Mouse (Mus musculus): ENCODE data around the gene Syngr3. TPM values are rescaled to one million over a fixed set of nuclear protein-coding genes. Genes with fewer than 3 reads are reported as not detected.
A peak's percentile ranks its signal among the peaks of the same experiment; 100 is the strongest.

The Syngr3 gene
- polyA plus RNA-seq, 1 experiment from 2014 or later = 5.0 TPM

DNA sequence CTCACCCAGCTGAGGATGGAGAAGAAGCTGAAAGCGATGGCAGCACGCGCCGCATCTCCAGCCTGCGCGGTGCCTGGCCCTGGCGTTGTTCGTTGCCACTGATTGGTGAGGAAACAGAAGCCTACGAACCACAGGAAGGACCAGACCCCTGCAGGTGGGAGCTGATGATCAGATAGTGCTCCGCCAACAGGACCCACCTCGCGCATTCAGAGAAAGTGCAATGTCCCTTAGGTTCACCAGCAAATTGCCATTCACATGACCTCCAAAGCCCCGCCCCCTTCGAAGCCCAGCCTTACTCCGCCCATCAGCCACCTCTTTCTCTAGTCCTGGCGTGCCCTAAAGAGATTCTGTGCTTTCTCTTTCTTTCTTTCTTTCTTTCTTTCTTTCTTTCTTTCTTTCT is 3.2 kb downstream of the Syngr3 start:
- peaks cover 8% of the 10 kb centered on the region for H3K4me1 ChIP-seq (replicated peaks; ENCODE audit: control insufficient read depth, insufficient read depth)
- H3K27me3 ChIP-seq (ENCODE audit: control insufficient read depth, insufficient read depth, low read length) = peaks cover 6% of the 10 kb centered on the region
- H3K27ac ChIP-seq (replicated peaks) = no peak overlapping the region
- peak; percentile 64 for DNase-seq (ENCODE audit: low spot score)
- no peak overlapping the region for H3K4me2 ChIP-seq (replicated peaks; ENCODE audit: low read depth)
- no peaks in the 10 kb centered on the region for H3K9me3 ChIP-seq (ENCODE audit: control insufficient read depth, low read length)
- ATAC-seq (ENCODE audit: low FRiP score, low TSS enrichment) = no peak
- no peak for TF ChIP-seq EP300 (optimal IDR thresholded peaks at IDR 0.05)
- no peak for TF ChIP-seq CTCF (IDR thresholded peaks at IDR 0.05; ENCODE audit: low read depth)
- no peak overlapping the region for H3K4me3 ChIP-seq (ENCODE audit: low read depth, low read length)
- no peak overlapping the region for H3K9ac ChIP-seq (ENCODE audit: low read length)
- WGBS = 33% methylated on average over 16 of the region's 16 CpGs
- H3K36me3 ChIP-seq (ENCODE audit: control insufficient read depth, insufficient read depth, low read length) = no peaks in the 10 kb centered on the region

DNA sequence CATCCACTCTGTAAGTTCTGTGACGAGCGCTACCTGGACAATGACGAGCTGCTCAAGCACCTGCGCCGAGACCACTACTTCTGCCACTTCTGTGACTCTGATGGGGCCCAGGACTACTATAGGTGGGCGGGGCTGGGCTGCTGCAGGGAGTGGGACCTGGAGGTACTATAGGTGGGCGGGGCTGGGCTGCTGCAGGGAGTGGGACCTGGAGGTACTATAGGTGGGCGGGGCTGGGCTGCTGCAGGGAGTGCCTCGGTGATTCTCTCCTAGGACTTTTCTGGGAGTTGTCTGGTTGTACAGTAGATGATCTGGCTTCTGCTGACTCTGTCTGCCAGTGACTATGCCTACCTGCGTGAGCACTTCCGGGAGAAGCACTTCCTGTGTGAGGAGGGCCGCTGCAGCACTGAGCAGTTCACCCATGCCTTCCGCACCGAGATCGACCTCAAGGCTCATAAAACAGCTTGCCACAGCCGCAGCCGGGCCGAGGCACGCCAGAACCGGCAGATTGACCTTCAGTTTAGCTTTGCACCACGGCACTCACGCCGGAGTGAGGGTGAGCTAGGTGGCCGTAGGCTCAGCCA is 12.2 kb downstream of the Syngr3 start:
- no peaks in the 10 kb centered on the region for H3K9me3 ChIP-seq (ENCODE audit: control insufficient read depth, low read length)
- H3K4me2 ChIP-seq (replicated peaks; ENCODE audit: low read depth) = no peak overlapping the region
- peak; percentile 65 for ATAC-seq (ENCODE audit: low FRiP score, low TSS enrichment)
- WGBS = 84% methylated on average over 24 of the region's 24 CpGs
- H3K4me3 ChIP-seq (ENCODE audit: low read depth, low read length) = no peak overlapping the region
- 0 out of 2 replicates have a peak overlapping the region, but pooled peaks have one; percentile 30 for H3K27ac ChIP-seq (replicated peaks)
- H3K4me1 ChIP-seq (replicated peaks; ENCODE audit: control insufficient read depth, insufficient read depth) = no peaks in the 10 kb centered on the region
- H3K27me3 ChIP-seq (ENCODE audit: control insufficient read depth, insufficient read depth, low read length) = no peaks in the 10 kb centered on the region
- no peak for TF ChIP-seq EP300 (optimal IDR thresholded peaks at IDR 0.05)
- no peak for TF ChIP-seq CTCF (IDR thresholded peaks at IDR 0.05; ENCODE audit: low read depth)
- no peak overlapping the region for H3K9ac ChIP-seq (ENCODE audit: low read length)
- DNase-seq (ENCODE audit: low spot score) = no peak
- peaks cover 42% of the 10 kb centered on the region for H3K36me3 ChIP-seq (ENCODE audit: control insufficient read depth, insufficient read depth, low read length)

DNA sequence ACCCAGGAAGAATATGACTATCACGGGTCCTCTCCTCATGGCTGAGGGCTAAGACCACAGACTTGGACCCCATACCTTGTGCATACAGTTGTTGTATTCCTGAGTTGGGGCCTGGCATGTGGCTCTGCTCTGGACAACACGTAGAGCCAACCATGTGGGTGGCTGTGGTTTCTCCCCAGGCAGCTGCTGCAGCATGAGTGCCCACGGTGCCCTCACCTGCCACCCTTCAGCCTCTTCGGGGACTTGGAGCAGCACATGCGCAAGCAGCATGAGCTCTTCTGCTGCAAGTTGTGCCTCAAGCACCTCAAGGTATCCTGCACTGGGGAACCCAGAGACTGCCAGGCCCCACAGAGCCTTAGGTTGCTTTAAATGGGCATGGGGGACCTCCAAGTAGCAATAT is 12.9 kb downstream of the Syngr3 start:
- Histone ChIP-seq H3K4me3 (ENCODE audit: low read depth, low read length) (no peak overlapping the region), H3K27ac (replicated peaks) (no peak overlapping the region), H3K9ac (ENCODE audit: low read length) (no peak overlapping the region), H3K4me2 (replicated peaks; ENCODE audit: low read depth) (no peak overlapping the region), H3K36me3 (ENCODE audit: control insufficient read depth, insufficient read depth, low read length) (peaks cover 42% of the 10 kb centered on the region), H3K9me3 (ENCODE audit: control insufficient read depth, low read length) (no peaks in the 10 kb centered on the region), H3K27me3 (ENCODE audit: control insufficient read depth, insufficient read depth, low read length) (no peaks in the 10 kb centered on the region), H3K4me1 (replicated peaks; ENCODE audit: control insufficient read depth, insufficient read depth) (no peaks in the 10 kb centered on the region)
- ATAC-seq (ENCODE audit: low FRiP score, low TSS enrichment) (no peak), DNase-seq (ENCODE audit: low spot score) (no peak)
- 97% methylated on average over 5 of the region's 5 CpGs for WGBS
- no peak for TF ChIP-seq EP300 (optimal IDR thresholded peaks at IDR 0.05)
- no peak for TF ChIP-seq CTCF (IDR thresholded peaks at IDR 0.05; ENCODE audit: low read depth)

- Histone ChIP-seq H3K27ac (replicated peaks) (no peak overlapping the region), H3K36me3 (ENCODE audit: control insufficient read depth, insufficient read depth, low read length) (peaks cover 42% of the 10 kb centered on the region), H3K27me3 (ENCODE audit: control insufficient read depth, insufficient read depth, low read length) (no peaks in the 10 kb centered on the region), H3K9me3 (ENCODE audit: control insufficient read depth, low read length) (no peaks in the 10 kb centered on the region), H3K9ac (ENCODE audit: low read length) (no peak overlapping the region), H3K4me1 (replicated peaks; ENCODE audit: control insufficient read depth, insufficient read depth) (no peaks in the 10 kb centered on the region), H3K4me2 (replicated peaks; ENCODE audit: low read depth) (no peak overlapping the region), H3K4me3 (ENCODE audit: low read depth, low read length) (no peak overlapping the region)
- WGBS = 60% methylated on average over 2 of the region's 2 CpGs
- ATAC-seq (ENCODE audit: low FRiP score, low TSS enrichment) = peak; percentile 25; the same call in 1 of the 2 replicates
- TF ChIP-seq CTCF (IDR thresholded peaks at IDR 0.05; ENCODE audit: low read depth) (peak; percentile 89), EP300 (optimal IDR thresholded peaks at IDR 0.05) (no peak)
- DNase-seq (ENCODE audit: low spot score) = peak; percentile 83
Measured at GRCm38 (mm10) chr17:24676187-24676586, 13.6 kb downstream of the Syngr3 start.

DNA sequence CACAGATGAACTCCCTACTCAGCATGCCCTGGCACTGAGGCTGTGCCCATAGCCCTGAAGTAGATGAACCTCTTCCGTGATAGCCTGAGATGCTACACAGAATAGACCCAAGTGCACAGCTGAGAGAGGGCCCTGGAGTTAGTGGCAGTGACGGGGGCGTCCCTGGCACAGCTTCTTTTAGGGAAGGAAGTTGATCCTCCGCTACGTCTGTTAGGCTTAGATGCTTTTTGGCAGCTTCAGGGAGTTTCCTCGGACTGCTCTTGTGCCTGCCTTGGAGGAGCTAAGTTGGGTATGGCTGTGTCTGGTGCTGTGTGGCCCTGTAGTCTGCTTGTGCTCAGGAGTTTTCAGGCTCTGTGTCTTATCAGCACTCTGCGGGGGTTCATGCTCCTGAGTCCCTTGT is 15.5 kb downstream of the Syngr3 start:
- DNase-seq (ENCODE audit: low spot score) (no peak), ATAC-seq (ENCODE audit: low FRiP score, low TSS enrichment) (no peak)
- TF ChIP-seq CTCF (IDR thresholded peaks at IDR 0.05; ENCODE audit: low read depth) = no peak
- no peak for TF ChIP-seq EP300 (optimal IDR thresholded peaks at IDR 0.05)
- Histone ChIP-seq H3K9ac (ENCODE audit: low read length) (no peak overlapping the region), H3K4me3 (ENCODE audit: low read depth, low read length) (no peak overlapping the region), H3K27me3 (ENCODE audit: control insufficient read depth, insufficient read depth, low read length) (no peaks in the 10 kb centered on the region), H3K9me3 (ENCODE audit: control insufficient read depth, low read length) (no peaks in the 10 kb centered on the region), H3K27ac (replicated peaks) (no peak overlapping the region), H3K36me3 (ENCODE audit: control insufficient read depth, insufficient read depth, low read length) (peaks cover 27% of the 10 kb centered on the region), H3K4me1 (replicated peaks; ENCODE audit: control insufficient read depth, insufficient read depth) (0 out of 2 replicates have a peak, but pooled peaks cover 3% of the 10 kb centered on the region), H3K4me2 (replicated peaks; ENCODE audit: low read depth) (no peak overlapping the region)
- WGBS = 72% methylated on average over 7 of the region's 7 CpGs

- DNase-seq (ENCODE audit: low spot score) (peak; percentile 67), ATAC-seq (ENCODE audit: low FRiP score, low TSS enrichment) (peak; percentile 18; the same call in 1 of the 2 replicates)
- no peaks in the 10 kb centered on the region for H3K9me3 ChIP-seq (ENCODE audit: control insufficient read depth, low read length)
- H3K4me2 ChIP-seq (replicated peaks; ENCODE audit: low read depth) = no peak overlapping the region
- H3K27me3 ChIP-seq (ENCODE audit: control insufficient read depth, insufficient read depth, low read length) = no peaks in the 10 kb centered on the region
- no peak overlapping the region for H3K4me3 ChIP-seq (ENCODE audit: low read depth, low read length)
- H3K27ac ChIP-seq (replicated peaks) = peak overlapping the region; percentile 20; the same call in 1 of the 2 replicates
- peaks cover 10% of the 10 kb centered on the region for H3K36me3 ChIP-seq (ENCODE audit: control insufficient read depth, insufficient read depth, low read length)
- 13% methylated on average over 5 of the region's 5 CpGs for WGBS
- TF ChIP-seq EP300 (optimal IDR thresholded peaks at IDR 0.05) (no peak), CTCF (IDR thresholded peaks at IDR 0.05; ENCODE audit: low read depth) (no peak)
- peaks cover 3% of the 10 kb centered on the region; the same call in 1 of the 2 replicates for H3K4me1 ChIP-seq (replicated peaks; ENCODE audit: control insufficient read depth, insufficient read depth)
- H3K9ac ChIP-seq (ENCODE audit: low read length) = no peak overlapping the region
Measured at GRCm38 (mm10) chr17:24672141-24672540, 17.6 kb downstream of the Syngr3 start.

Data from stomach, postnatal 0 days (tissue).